Mouse (Mus musculus) frontal cortex, postnatal 14 days (tissue): ENCODE results near the gene Synpo2.
A peak's percentile ranks its signal among the peaks of the same experiment; 100 is the strongest.

Experiments
- DNase-seq, 2 experiments: peaks; one replicate each; pipeline ENCODE4 v3.0.0; 2022; ENCODE audit warnings: low spot score in 2 of 2

Gene Synpo2

GRCm38 (mm10) chr3:123166450-123166849, 69.5 kb downstream of the Synpo2 start:
- no peak for DNase-seq

- DNase-seq = no peak
Observed at GRCm38 (mm10) chr3:123164183-123164582, 71.8 kb downstream of the Synpo2 start.

DNA sequence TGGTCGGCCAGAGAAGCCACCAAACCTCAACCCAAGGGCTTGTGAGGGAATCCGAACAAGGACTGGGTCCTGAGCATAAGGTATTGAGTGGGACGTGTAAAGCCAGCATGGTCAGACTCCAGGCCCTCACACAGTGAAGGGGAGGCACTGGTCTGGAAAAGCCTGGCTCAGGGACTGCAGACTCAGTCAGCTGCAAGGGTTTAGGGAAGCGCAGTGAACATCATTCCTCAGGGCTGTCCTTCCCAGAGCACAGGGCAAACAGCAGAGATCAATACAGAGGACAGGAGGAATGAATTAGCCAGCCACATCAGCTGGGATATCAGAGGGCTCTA, 72.8 kb downstream of the Synpo2 start:
- no peak for DNase-seq

GRCm38 (mm10) chr3:123162289-123163191, 73.4 kb downstream of the Synpo2 start:
- no peak for DNase-seq

- peak in 1 of 2 experiments; percentile 14 for DNase-seq
Observed at GRCm38 (mm10) chr3:123160792-123161191, 75.2 kb downstream of the Synpo2 start.

DNA sequence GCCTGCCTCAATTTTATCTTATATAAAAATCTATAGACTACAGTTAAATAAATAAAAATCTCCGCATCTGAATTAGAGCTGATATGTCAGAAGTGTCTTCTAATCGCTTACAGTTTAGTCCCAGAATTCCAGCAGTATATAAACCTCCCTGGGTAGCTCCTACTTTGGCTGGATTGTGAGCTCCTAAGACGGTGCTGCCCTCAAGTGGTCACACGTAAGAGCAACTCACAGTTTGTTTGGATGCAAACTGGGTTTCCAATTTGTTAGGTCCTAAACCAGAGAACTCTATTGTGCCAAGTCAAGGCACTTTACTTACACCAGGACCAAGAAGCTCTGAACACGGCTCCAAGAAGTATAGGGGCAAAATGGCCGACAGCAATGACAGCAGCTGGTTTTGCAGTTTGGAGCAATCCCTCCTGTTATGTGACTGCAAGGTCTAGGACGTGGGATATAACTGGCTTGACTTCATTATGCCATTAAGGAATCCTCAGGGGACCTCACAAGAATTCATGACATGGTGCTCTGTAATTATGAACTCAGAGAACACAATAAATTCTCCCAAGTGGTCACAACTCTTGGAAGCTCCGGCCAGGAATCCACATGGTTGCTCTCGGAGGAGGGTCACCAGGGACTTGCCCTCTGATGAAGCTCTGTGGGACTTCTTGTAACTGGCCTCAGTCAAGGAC, 76.7 kb downstream of the Synpo2 start:
- DNase-seq = peak; percentile 27 to 49

DNA sequence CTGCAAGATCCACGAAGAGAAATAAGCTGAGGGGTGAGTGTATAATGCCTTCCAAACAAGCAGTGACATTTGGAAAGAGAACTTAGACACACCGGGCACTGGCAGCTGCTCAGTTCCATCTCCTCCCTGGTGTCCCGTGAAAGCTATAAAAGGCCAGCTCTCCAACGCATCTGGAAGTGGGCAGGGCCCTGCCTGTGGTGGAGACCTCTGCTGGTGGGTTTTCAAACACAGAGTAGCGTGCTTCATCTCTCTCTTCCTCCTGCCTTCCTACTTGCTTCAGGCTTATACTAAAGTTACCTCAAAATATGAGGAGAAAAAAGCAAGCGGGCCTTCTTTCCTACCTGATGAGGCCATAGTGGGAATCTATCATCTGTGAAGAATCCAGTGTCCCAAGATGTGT, 77.4 kb downstream of the Synpo2 start:
- DNase-seq = no peak

GRCm38 (mm10) chr3:123153337-123153736, 82.6 kb downstream of the Synpo2 start:
- DNase-seq = no peak

- DNase-seq = no peak
Observed at GRCm38 (mm10) chr3:123152911-123153310, 83.0 kb downstream of the Synpo2 start.

DNA sequence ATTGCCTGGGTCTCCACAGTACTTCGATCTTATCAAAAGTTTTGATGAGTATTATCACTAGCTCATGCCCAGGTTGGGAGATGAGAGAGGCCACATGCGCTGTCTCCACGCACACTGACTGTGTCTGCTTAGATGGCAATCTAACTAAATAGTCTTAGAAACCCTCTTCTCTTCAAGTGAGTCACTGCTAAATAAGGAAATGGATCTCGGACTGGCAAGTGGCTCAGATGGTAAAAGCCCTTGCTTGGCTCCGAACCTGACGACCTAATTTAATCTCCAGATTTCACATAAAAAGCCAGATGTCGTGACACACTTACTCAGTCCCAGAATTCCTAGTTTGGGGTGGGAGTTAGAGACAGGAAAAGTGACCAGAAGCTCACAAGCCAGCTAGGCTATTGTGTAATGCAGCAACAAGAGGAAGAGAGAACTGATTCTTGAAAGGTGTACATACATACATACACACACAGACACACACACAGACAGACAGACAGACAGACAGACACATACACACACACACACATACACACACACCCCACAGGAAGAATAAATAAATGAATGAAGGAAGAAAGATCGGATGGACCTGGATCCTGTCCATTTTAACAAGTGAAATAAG, 85.3 kb downstream of the Synpo2 start:
- DNase-seq = no peak

DNA sequence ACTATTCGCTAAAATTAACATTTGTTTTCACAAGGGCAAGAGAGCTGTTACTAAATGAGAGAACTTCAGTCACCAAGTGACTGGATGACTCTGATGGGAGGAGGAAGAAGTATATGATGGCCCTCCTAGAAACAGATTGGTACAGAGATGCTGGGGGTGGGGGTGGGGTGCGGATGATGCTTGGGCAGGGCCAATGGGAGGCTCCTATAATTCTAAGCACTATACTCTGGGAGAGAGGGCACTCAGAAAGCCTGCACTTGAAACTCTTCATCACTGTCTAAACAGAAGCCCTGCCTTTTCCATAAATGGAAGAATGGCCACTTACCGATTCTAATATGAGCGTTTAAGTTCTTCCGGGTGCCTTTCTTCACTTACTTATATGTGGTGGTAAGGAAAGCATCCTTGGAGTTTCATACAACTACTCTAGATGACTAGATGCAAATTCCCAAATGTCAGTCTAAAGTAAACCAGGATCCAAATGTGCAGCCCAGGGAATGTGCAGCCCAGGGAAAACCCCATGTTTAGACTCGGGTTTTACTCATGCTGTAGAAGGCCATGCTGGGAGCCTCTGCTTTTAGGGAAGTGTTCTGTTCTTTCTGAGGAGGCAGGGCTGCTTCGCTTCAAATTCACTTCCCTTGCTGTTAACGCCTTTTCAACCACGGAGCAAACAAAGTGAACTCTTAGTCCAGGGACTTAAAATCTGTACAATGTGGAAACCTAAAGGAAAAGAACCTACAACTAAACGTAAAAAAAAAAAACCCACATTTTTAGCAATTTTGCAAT, 86.4 kb downstream of the Synpo2 start:
- no peak for DNase-seq

DNA sequence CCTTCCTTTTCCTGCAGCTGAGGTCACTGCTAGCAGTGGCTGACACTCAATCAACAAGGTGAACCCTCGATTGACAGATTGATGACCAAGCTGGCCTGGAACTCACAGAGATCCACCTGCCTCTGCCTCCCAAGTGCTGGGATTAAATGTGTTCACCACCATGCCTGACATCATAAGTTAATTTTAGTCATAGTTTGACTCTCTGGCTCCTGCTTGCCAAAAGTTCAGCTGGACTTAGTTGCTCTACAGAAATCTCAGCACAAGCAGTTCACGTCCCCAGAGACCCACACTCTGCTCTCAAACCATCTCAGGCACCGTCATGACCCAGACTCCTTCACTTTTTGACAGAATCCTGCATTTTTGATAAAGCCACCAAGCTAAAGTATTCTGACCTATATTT, 87.3 kb downstream of the Synpo2 start:
- DNase-seq = no peak

DNA sequence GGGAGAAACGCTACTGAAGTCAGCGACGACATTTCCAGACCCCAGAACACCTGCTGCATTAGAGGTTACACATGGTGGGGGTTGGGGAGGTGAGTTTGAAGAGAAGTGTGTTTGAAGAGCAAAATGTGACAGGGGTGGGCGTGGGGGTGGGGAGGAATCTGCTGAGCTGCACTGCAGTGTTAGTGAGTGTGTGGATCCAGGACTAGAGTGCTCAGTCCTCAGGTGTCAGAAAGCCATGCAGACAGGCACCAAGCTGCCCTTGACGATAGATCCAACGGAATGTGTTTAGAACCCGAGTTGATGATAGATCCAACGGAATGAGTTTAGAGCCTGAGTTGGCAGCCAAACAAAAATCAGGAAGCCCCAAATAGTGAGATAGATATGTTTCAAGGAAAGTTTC, 89.4 kb downstream of the Synpo2 start:
- DNase-seq = no peak

DNA sequence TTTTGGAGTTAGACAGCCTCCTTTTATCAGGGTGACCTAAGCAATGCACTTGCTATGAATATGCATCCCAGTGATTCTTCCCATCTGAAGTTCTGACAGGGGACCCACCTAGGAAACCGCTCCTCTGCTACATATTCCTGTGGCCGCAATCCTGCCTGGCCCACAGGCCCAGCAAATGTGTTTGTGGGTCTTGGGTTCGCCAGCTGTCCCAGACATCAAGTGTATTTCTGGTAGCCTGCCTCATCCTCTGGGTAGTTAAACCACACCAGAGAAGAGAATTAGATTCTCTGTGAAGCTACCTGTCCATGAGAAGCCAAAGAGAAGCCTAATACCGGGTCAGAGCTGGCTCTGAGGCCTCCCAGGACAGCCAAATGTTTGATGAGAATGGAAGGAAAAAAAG, 90.0 kb downstream of the Synpo2 start:
- no peak for DNase-seq

DNA sequence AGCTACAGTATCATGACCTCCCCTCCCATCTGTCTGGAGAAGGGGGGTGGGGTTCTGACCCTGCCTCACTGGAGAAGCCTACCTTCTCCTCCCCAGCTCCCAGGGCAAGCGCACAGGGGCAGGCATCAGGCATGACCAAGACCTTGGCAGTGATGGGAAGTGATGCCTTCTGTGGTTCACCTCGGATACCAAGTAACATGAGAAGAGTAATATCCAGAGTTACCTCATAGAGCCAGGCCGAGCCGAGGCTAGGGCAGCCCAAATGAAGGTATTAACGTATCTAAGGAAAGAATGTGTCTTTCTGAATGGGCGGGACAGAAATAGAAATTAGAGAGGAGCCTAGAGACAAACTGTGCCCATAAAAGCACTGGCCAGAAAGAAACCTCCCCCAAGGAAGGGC, 92.5 kb downstream of the Synpo2 start:
- no peak for DNase-seq

GRCm38 (mm10) chr3:123142298-123142697, 93.7 kb downstream of the Synpo2 start:
- no peak for DNase-seq

GRCm38 (mm10) chr3:123141069-123141468, 94.9 kb downstream of the Synpo2 start:
- no peak for DNase-seq

DNA sequence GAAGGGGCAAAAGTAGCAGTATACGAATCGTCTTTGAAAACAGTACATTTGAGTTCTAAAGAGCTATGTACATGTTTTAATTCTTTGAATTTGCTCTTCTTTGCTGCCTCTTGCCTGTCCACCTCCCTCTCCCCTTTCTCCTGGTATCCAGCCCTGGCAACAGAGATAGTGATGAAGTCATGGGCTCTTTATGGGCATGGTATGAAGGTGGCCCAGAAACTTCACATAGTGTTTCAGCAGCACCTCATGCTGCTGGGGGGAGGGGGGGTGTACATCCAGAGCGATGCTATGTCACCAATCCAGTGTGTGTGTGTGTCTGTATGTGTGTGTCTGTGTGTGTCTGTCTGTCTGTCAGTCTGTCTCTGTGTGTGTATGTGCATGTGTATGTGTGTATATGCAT, 95.8 kb downstream of the Synpo2 start:
- DNase-seq = no peak

DNA sequence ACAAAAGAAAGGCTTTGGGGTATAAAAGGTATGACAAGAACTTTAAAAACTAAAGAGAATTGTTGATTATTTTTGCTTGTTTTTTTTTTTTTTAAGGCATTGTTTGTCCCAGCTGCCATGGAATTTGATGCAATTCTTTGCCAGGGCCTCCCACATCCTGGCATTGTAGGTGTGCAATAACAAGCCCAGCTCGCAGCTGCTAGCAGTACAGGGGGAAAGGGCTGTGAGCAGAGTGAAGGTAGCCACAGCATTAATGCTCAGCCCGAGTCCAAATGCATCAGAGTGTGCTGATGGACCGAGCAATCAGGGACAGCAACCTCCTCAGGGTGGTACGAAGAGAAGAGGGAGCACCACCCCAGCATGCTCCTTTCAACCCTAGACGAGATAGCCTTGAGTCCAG, 96.3 kb downstream of the Synpo2 start:
- no peak for DNase-seq

DNA sequence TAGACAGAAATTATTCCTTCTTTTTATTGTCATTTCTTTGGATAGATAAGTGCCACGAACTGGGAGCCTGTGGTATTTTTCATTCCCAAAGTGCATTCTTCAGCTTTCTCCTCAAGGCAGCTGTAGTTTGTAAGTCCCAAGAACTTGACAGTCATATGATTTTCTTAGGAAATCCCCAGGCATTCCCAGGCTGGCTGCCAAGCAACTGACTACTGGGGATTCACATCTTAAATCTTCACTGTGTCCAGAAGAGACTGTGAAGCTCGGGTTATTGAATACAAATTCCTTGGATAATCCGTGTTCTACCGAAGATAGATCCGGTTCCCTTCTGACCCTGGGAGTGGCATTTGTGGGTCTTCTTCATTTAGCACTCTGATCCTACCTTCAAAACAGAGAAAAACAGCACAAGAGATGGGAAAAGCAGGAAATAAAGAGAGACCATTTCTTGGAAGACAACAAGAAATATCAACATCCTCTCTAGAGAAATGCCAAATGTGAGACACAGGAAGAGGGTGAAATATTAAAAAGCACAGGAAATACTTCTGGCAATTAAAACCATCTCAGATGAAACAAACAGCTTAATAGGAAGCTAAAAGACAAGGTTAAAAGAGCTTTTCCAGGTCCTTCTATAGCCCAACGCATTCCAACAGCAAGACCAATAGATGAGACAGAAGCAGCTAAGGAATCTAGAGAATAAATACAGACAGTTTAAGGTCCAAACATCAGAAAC, 97.5 kb downstream of the Synpo2 start:
- DNase-seq = no peak

DNA sequence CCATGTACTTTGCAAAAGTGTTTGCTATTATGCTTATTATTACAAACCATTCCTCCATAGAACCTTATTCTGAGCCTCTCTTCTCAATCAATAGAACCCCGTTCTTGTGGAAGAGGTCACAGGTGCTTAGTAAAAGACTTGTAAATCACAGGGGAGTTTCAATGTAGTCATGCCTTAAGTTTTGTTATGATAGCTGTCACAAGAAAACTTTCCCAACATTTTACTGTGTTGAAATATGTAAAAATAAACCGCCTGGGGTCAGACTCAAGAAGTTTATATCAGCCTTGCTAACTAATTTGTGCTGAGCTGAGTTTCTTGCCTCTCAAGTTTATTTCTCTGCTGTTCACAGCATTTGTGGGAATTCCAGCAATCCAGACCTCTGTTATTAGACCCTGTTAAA, 103.8 kb downstream of the Synpo2 start:
- no peak for DNase-seq
